Mouse (Mus musculus) embryo, embryonic 11.5 days (tissue): ENCODE measurements around the gene Dao.

Experiments
- DNase-seq: peaks from one replicate; pipeline ENCODE4 v3.0.0-alpha.2; 2012; ENCODE audit warnings: low read depth, low spot score

Dao gene

DNA sequence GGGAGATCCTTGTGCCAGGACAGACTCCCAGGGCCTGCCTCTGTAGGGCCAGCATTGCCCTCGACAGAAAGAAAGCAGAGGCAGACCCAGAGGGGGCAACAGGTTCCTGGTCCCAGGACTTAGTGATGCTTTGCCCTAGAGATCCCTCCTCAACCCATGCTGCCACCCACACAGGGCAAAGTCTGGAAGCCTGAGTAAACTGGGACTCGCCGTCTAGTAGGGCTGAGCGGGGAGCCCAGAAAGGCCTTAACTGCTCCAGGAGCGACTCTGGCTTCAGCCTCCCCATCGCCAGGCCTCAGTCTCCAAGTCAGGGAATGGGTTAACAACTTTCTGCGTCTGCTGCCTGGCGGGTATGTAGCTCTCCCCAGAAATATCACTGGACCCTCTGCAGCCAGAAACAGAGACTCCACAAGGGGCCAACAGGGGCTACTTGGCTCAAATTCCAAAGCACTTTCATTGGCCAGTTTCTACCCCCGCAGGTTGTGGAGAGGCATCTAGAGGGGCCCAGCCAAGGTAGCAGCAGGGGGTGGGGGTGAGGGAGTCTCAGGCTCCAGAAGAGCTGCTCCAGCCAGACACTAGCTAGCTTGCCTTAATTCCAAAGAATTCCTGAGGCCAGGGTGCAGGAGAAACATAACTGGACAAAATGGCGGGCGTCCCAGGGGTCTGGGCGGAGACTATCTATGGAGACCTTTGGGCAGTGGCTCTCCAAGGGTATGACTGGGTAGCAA lies 23.9 kb downstream of the Dao start:
- no peak for DNase-seq

DNA sequence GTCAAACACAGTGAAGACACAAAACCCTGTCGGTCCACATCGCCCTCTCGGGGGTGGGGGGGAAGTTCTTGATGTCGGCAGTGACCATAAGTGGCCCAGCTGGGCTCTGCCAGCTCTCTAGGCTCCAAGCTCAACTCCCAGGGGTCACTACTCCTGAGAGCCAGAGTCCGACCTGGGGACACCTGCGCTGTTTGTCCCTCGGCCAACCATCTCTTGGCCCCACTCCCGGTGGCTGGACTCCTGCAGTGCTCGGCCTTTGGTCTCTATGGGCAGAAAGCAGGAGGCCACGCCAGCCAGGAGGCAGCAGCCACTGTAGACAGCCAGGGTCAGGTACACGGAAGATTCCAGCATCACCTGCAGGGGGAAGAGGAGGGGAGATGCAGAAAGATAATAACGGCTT lies 24.6 kb downstream of the Dao start:
- no peak for DNase-seq

- no peak for DNase-seq
Observed at GRCm38 (mm10) chr5:114030652-114031051, 27.1 kb downstream of the Dao start.

GRCm38 (mm10) chr5:114032161-114032763 lies 28.8 kb downstream of the Dao start:
- no peak for DNase-seq

DNA sequence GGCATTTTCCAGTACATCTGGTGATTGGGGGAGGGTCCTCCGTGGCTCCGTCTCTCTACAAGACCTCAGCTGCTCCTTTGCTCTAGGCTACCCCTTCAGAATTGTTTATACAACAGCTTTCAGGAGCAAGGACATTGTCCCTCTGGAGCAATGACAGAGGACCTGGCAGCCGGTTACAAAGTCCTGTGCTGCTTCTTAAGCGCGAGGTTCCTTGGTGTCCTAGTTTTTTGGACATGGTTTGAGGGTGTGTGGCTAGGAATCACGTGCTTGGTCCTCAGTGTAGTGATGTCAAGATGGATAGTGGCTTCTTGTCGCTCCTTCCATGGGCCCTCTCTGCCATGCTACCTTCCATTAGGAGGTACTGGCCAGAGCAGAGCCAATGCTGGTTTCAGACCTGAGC lies 30.9 kb downstream of the Dao start:
- DNase-seq, result no peak

- DNase-seq, result no peak
Observed at GRCm38 (mm10) chr5:114035111-114035510, 31.6 kb downstream of the Dao start.

DNA sequence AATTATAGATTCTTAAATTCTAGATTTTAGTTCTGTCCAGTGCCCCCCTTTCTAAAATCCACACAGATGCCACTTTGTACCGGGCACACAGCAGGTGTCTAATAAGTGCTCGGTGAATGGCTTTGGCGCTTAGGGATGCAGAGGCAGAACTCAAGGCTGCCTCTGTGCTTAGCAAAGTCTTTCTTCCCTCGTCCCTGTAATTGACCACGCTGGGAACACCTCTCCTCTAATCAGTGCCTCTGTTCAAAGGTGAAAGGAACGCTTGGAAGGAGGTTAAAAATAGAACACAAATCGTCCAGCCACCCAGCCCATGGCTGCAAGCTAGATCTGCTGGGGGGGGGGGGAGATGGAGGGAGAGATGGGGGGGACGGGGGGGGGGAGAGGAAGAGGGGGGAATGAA lies 37.0 kb downstream of the Dao start:
- no peak for DNase-seq

GRCm38 (mm10) chr5:114040911-114041310 lies 37.4 kb downstream of the Dao start:
- no peak for DNase-seq

DNA sequence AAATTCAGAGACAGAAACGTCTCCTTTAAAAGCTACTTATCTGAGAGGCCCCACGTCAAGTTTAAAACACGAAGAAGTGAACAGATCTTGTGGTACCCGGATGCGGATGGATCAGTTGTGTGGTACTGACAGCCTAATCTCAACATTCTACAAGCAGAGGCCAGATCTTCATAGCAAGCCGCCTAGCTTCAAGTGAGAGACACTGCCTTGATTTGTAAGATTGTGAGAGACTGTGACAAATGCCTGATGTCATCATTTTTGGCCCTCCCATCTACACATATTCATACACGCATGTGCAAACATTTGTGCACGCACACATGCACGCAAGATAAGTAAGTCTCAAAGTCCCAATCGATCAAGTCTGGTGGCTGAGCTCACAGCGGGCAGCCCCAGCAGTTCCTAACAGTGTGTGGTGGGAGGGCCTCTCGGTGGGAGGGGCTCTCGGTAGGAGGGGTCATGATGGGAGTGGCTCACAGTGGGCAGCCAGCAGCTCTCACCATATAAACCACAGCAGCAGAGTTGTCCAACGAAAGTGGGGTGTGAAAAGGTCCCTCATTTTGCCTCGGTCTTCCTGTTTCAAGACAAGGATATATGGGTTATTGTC lies 37.9 kb downstream of the Dao start:
- DNase-seq, result peak; percentile 23

DNA sequence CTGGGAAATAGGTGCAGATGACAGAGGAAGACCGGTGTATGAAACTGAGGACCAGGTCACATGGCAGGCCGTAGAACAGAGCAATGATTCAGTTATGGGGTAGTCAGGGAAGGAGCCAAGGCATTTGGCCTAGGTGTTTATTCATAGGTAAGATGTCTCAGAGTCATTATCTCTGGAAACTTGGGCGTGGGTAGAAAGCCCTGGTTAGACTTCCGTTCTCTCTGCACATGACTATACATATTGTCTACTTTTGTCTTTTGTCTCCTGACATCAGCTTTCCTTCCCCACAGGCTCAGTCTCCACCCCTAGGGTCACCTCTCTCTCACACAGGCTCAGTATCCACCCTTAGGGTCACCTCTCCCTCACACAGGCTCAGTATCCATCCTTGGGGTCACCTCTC lies 40.3 kb downstream of the Dao start:
- DNase-seq, result no peak

GRCm38 (mm10) chr5:114045134-114045533 lies 41.6 kb downstream of the Dao start:
- no peak for DNase-seq

GRCm38 (mm10) chr5:114046151-114046550 lies 42.6 kb downstream of the Dao start:
- no peak for DNase-seq

- no peak for DNase-seq
Observed at GRCm38 (mm10) chr5:114046604-114047003, 43.1 kb downstream of the Dao start.

- no peak for DNase-seq
Observed at GRCm38 (mm10) chr5:114047182-114047581, 43.7 kb downstream of the Dao start.

GRCm38 (mm10) chr5:114048731-114049308 lies 45.3 kb downstream of the Dao start:
- DNase-seq, result no peak

DNA sequence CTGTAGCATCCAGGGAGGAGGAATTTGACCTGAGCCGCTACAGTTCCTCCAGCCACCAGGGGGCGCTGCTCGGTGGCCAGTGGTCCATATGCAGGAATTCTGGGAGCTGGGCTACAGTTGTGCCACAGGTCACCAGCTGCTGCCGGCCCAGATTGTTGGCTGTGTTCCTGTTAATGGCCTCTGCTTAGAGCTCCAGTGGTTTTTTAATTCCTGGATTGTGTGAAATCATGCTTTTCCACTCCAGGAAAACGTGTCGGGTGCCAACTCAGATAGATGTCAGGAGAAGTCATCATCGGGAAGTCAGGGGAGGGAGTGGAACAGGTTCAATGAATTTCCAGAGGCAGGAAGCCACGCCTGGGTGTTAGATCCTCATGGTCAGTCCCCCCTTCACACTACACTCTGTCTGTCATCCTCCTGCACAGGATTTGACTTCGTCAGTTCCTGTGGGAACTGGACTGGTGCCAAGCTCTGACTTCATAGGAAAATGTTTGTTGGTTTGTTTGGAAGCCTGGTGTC lies 48.8 kb downstream of the Dao start:
- peak; percentile 49 for DNase-seq

DNA sequence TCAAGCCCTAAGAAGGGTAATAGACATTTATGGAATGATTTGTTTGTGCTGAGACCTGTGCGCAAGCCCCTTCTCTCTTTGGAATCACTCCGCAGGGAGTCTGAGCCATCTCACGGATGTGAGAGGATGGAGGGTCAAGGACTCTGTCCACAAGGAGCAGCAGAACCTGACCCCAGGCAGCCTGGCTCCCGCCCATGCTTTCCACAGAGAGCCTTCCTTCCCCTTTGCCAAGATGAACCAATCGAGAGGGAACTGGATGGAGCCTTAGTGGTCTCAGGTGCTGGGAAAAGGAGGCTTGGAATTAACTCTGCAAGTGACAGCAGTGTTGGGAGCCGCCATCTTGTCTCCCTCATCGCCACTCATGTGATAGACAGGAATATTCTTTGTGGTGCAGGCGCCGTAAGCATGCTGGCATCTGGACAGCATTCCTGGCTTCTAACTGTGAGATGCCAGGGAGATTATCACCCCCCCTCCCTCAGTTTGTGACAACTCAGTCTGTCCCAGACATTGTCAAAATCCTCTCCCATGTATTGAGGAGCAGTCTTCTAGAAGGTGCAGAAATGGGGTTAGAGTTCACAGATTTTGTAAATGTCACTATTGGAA lies 53.7 kb downstream of the Dao start:
- DNase-seq, result no peak

DNA sequence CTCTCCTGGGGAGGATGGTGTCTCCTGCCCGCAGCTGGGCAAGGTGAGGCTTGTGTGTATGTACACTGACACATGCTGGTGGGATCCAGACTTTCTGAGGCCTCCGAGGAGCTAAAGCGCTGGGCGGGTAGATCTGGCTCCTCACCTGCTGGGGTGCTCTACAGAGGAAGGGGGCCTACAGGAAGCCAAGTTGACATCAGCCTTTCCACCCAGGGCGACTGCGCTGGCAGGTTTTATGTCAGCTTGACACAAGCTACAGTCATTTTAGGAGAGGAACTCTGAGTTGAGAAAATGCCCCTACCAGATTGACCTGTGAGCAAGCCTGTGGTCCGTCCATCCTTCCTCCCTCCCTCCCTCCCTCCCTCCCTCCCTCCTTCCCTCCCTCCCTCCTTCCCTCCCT lies 58.2 kb downstream of the Dao start:
- DNase-seq, result no peak

GRCm38 (mm10) chr5:114063958-114064357 lies 60.5 kb downstream of the Dao start:
- no peak for DNase-seq

GRCm38 (mm10) chr5:114065161-114065560 lies 61.7 kb downstream of the Dao start, which contains the start of gene Usp30:
Gene Usp30, plus strand, starts transcription at chr5:114065461.
- DNase-seq, result no peak

DNA sequence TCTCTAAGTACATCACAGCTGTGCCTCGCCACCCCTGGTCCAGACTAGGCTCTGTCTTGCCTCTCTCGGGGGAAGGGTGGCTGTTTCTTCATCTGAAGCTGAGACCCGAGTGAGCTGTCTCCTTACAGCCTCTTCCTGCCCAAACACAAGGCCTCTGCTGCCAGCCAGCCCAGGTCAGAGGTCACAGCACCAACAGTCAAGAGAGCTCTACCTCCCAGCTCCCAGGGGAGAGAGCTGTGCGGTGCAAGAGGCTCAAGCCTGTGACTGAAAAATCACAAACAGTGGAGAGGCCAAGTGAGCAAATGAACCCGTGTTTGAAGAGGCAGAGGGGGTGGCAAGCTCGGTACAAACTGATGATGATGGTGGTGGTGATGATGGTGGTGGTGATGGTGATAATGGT lies 63.1 kb downstream of the Dao start:
- DNase-seq, result no peak

GRCm38 (mm10) chr5:114067543-114067942 lies 64.0 kb downstream of the Dao start:
- DNase-seq, result no peak
